Mouse (Mus musculus) macrophage (primary cell): Measurements from ENCODE around the gene Gm10715. TPM values are rescaled to one million over a fixed set of nuclear protein-coding genes. Genes with fewer than 3 reads are reported as not detected.
"Not testable (repeated sequence)": the region's sequence is repeated elsewhere in the genome, so short reads cannot be mapped to it uniquely, and the experiment has no call there.

ENCODE experiments used
- H3K27ac ChIP-seq: fragments of 350-480 bp; formaldehyde crosslinking; 2 replicates; pipeline ENCODE4 v1.9.0; 2021
- H3K36me3 ChIP-seq: fragments of 350-480 bp; formaldehyde crosslinking; 2 replicates; pipeline ENCODE4 v1.9.0; 2021; ENCODE audit errors: inconsistent target
- H3K4me3 ChIP-seq: fragments of 350-480 bp; formaldehyde crosslinking; 2 replicates; pipeline ENCODE4 v1.9.0; 2021; ENCODE audit errors: inconsistent target
- H3K79me2 ChIP-seq: fragments of 350-480 bp; formaldehyde crosslinking; 2 replicates; pipeline ENCODE4 v1.9.0; 2021; ENCODE audit errors: inconsistent target
- WGBS: methylation state at CpG from one replicate; pipeline ENCODE4 v1.1.7; 2026; ENCODE audit warnings: inconsistent platforms; ENCODE audit not compliant: missing documents; 5-methylcytosine and 5-hydroxymethylcytosine counted together
- polyA plus RNA-seq: library from polyadenylated mRNA; stranded (reverse); fragments of 250-400 nt; gene quantifications from 3 replicates; pipeline ENCODE4 v1.2.4, GENCODE M21; 2018; ENCODE audit warnings: inconsistent platforms
- total RNA-seq, 78 experiments: library from RNA; depleted of rRNA; stranded (reverse); fragments of 250-400 nt; gene quantifications; 1 replicate in 9 of 78; 2 replicates in 24 of 78; 3 replicates in 43 of 78; 4 replicates in 2 of 78; pipeline ENCODE4 v1.2.4; 2018; ENCODE audit warnings: inconsistent platforms in 56 of 78

Gm10715 gene
- total RNA-seq (2018; cell fraction: chromatin; rRNA removed) = not detected
- not detected for total RNA-seq (2018; cell fraction: cytosol; rRNA removed)
- total RNA-seq (2018; cell fraction: nucleus; rRNA removed) = not detected
- polyA plus RNA-seq = not detected in 3 replicates

- 74% methylated on average over 7 of the region's 8 CpGs for WGBS
- H3K4me3 ChIP-seq, H3K36me3 ChIP-seq, H3K27ac ChIP-seq, H3K79me2 ChIP-seq: not testable (repeated sequence)
These were observed at the start of gene Gm10715 for GRCm38 (mm10) chr9:3036577-3036976. Gene Gm10715, plus strand, starts transcription at chr9:3036877.

GRCm38 (mm10) chr9:3000445-3000972 is 36.2 kb upstream of the Gm10715 start, which contains the start of gene Gm10722:
Gene Gm10722, plus strand, starts transcription at chr9:3000922.
- H3K79me2 ChIP-seq, H3K4me3 ChIP-seq, H3K36me3 ChIP-seq, H3K27ac ChIP-seq: not testable (repeated sequence)
- WGBS = 75% methylated on average over 12 of the region's 12 CpGs

GRCm38 (mm10) chr9:3001006-3001405 is 35.7 kb upstream of the Gm10715 start:
- H3K4me3 ChIP-seq, H3K27ac ChIP-seq, H3K79me2 ChIP-seq, H3K36me3 ChIP-seq: not testable (repeated sequence)
- WGBS = 70% methylated on average over 8 of the region's 8 CpGs

- not testable (repeated sequence) for H3K4me3 ChIP-seq, H3K27ac ChIP-seq, H3K36me3 ChIP-seq, H3K79me2 ChIP-seq
- WGBS = 77% methylated on average over 11 of the region's 11 CpGs
These were observed 34.6 kb upstream of the Gm10715 start for GRCm38 (mm10) chr9:3001948-3002659.

DNA sequence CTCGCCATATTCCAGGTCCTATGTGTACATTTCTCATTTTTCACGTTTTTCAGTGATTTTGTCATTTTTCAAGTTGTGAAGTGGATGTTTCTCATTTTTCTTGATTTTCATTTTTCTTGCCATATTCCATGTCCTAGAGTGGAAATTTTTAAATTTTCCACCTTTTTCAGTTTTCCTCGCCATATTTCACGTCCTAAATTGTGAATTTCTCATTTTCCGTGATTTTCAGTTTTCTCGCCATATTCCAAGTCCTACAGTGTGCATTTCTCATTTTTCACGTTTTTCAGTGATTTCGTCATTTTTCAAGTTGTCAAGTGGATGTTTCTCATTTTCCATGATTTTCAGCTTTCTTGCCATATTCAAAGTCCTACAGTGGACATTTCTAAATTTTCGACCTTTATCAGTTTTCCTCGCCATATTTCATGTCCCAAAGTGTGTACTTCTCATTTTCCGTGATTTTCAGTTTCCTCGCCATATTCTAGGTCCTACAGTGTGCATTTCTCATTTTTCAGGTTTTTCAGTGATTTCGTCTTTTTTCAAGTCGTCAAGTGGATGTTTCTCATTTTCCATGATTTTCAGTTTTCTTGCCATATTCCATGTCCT is 33.8 kb upstream of the Gm10715 start, which contains the start of gene Gm11168:
Gene Gm11168, plus strand, starts transcription at position 553 of the 603 bp plus-strand sequence.
- 78% methylated on average over 9 of the region's 14 CpGs for WGBS
- H3K36me3 ChIP-seq, H3K27ac ChIP-seq, H3K4me3 ChIP-seq, H3K79me2 ChIP-seq: not testable (repeated sequence)

GRCm38 (mm10) chr9:3006179-3006578 is 30.5 kb upstream of the Gm10715 start:
- H3K27ac ChIP-seq, H3K4me3 ChIP-seq, H3K36me3 ChIP-seq, H3K79me2 ChIP-seq: not testable (repeated sequence)
- WGBS = 76% methylated on average over 5 of the region's 5 CpGs

DNA sequence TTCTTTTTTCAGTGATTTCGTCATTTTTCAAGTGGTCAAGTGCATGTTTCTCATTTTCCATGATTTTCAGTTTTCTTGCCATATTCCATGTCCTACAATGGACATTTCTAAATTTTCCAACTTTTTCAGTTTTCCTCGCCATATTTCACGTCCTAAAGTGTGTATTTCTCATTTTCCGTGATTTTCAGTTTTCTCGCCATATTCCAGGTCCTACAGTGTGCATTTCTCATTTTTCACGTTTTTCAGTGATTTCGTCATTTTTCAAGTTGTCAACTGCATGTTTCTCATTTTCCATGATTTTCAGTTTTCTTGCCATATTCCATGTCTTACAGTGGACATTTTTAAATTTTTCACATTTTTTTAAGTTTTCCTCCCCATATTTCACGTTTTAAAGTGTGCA is 30.0 kb upstream of the Gm10715 start:
- H3K27ac ChIP-seq, H3K79me2 ChIP-seq, H3K4me3 ChIP-seq, H3K36me3 ChIP-seq: not testable (repeated sequence)
- WGBS = 76% methylated on average over 7 of the region's 8 CpGs

DNA sequence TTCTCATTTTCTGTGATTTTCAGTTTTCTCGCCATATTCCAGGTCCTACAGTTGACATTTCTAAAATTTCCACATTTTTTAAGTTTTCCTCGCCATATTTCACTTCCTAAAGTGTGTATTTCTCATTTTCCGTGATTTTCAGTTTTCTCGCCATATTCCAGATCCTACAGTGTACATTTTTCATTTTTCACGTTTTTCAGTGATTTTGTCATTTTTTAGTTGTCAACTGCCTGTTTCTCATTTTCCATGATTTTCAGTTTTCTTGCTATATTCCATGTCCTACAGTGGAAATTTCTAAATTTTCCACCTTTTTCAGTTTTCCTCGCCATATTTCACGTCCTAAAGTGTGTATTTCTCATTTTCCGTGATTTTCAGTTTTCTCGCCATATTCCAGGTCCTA is 29.4 kb upstream of the Gm10715 start:
- not testable (repeated sequence) for H3K79me2 ChIP-seq, H3K4me3 ChIP-seq, H3K36me3 ChIP-seq, H3K27ac ChIP-seq
- 77% methylated on average over 9 of the region's 9 CpGs for WGBS

DNA sequence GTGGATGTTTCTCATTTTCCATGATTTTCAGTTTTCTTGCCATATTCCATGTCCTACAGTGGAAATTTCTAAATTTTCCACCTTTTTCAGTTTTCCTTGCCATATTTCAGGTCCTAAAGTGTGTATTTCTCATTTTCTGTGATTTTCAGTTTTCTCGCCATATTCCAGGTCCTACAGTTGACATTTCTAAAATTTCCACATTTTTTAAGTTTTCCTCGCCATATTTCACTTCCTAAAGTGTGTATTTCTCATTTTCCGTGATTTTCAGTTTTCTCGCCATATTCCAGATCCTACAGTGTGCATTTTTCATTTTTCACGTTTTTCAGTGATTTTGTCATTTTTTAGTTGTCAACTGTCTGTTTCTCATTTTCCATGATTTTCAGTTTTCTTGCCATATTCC is 27.3 kb upstream of the Gm10715 start:
- H3K4me3 ChIP-seq, H3K36me3 ChIP-seq, H3K79me2 ChIP-seq, H3K27ac ChIP-seq: not testable (repeated sequence)
- no CpG with 5 or more reads among the region's 5 CpGs for WGBS

DNA sequence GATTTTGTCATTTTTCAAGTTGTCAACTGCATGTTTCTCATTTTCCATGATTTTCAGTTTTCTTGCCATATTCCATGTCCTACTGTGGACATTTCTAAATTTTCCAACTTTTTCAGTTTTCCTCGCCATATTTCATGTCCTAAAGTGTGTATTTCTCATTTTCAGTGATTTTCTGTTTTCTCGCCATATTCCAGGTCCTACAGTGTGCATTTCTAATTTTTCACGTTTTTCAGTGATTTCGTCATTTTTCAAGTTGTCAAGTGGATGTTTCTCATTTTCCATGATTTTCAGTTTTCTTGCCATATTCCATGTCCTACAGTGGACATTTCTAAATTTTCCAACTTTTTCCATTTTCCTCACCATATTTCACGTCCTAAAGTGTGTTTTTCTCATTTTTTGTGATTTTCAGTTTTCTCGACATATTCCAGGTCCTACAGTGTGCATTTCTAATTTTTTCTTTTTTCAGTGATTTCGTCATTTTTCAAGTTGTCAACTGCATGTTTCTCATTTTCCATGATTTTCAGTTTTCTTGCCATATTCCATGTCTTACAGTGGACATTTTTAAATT is 24.5 kb upstream of the Gm10715 start:
- not testable (repeated sequence) for H3K27ac ChIP-seq, H3K79me2 ChIP-seq, H3K4me3 ChIP-seq, H3K36me3 ChIP-seq
- WGBS = 80% methylated on average over 4 of the region's 7 CpGs

- not testable (repeated sequence) for H3K79me2 ChIP-seq, H3K4me3 ChIP-seq, H3K36me3 ChIP-seq, H3K27ac ChIP-seq
- 43% methylated on average over 1 of the region's 11 CpGs for WGBS
These were observed 23.9 kb upstream of the Gm10715 start, which contains the start of gene Gm10721 for GRCm38 (mm10) chr9:3012733-3013279. Gene Gm10721, plus strand, starts transcription at chr9:3013140.

DNA sequence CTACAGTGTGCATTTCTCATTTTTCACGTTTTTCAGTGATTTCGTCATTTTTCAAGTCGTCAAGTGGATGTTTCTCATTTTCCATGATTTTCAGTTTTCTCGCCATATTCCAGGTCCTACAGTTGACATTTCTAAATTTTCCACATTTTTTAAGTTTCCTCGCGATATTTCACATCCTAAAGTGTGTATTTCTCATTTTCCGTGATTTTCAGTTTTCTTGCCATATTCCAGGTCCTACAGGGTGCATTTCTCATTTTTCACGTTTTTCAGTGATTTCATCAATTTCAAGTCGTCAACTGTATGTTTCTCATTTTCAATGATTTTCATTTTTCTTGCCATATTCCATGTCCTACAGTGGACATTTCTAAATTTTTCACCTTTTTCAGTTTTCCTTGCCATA is 21.3 kb upstream of the Gm10715 start, which contains the start of gene Gm10720:
Gene Gm10720, plus strand, starts transcription at position 301 of the 400 bp plus-strand sequence.
- WGBS = 60% methylated on average over 9 of the region's 9 CpGs
- not testable (repeated sequence) for H3K27ac ChIP-seq, H3K4me3 ChIP-seq, H3K36me3 ChIP-seq, H3K79me2 ChIP-seq

DNA sequence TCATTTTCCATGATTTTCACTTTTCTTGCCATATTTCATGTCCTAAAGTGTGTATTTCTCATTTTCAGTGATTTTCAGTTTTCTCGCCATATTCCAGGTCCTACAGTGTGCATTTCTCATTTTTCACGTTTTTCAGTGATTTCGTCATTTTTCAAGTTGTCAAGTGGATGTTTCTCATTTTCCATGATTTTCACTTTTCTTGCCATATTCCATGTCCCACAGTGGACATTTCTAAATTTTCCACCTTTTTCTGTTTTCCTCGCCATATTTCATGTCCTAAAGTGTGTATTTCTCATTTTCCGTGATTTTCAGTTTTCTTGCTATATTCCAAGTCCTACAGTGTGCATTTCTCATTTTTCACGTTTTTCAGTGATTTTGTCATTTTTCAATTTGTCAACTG is 20.8 kb upstream of the Gm10715 start:
- H3K36me3 ChIP-seq, H3K4me3 ChIP-seq, H3K79me2 ChIP-seq, H3K27ac ChIP-seq: not testable (repeated sequence)
- 75% methylated on average over 6 of the region's 6 CpGs for WGBS

GRCm38 (mm10) chr9:3017108-3017507 is 19.6 kb upstream of the Gm10715 start, which contains the start of gene Gm10719:
Gene Gm10719, plus strand, starts transcription at chr9:3017408.
- H3K27ac ChIP-seq, H3K4me3 ChIP-seq: not testable (repeated sequence)
- 50% methylated on average over 4 of the region's 9 CpGs for WGBS

GRCm38 (mm10) chr9:3018944-3019343 is 17.7 kb upstream of the Gm10715 start:
- not testable (repeated sequence) for H3K27ac ChIP-seq, H3K36me3 ChIP-seq, H3K4me3 ChIP-seq, H3K79me2 ChIP-seq
- 60% methylated on average over 9 of the region's 9 CpGs for WGBS

More at GRCm38 (mm10) chr9:3017108-3017507, 19.6 kb upstream of the Gm10715 start, which contains the start of gene Gm10719:
- H3K79me2 ChIP-seq, H3K36me3 ChIP-seq: not testable (repeated sequence)
